Mouse (Mus musculus): ENCODE measurements around the gene Fgf18.

DNA sequence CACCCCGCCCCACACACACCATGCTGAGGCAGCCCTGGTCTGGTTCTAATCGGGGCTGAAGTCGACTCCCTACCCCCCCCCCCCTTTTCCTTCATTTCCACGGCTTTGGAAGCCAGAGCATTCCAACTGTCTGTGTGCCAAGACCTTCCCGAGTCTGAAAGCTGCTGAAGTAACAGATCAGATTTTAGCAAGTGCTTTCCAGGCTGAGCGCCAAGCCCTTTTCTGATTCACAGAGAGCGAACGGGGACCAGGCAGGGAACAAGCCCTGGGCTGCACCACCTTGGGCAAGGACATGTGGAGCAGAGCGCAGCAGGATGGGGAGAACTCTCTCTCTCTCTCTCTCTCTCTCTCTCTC, 1.1 kb downstream of the Fgf18 start:
- TF ChIP-seq CTCF (IDR thresholded peaks at IDR 0.05; ENCODE audit: insufficient read depth, low read depth, low read length): no peak
- TF ChIP-seq POLR2A (IDR thresholded peaks at IDR 0.05; ENCODE audit: insufficient read depth, low read depth, low read length): no peak

Measured in olfactory bulb, adult 2 months (tissue).